Mouse (Mus musculus) megakaryocyte, embryonic 14.5 days (primary cell): ENCODE results near the gene RPS10-NUDT3. TPM values are rescaled to one million over a fixed set of nuclear protein-coding genes. Genes with fewer than 3 reads are reported as not detected.
"Not testable (repeated sequence)": the region's sequence is repeated elsewhere in the genome, so short reads cannot be mapped to it uniquely, and the experiment has no call there.

Experiments used
- H3K27me3 ChIP-seq: replicated peaks from 2 replicates; pipeline ENCODE3; 2012; ENCODE audit warnings: inconsistent platforms
- H3K36me3 ChIP-seq: replicated peaks from 2 replicates; pipeline ENCODE3; 2012; ENCODE audit warnings: low read length, inconsistent platforms, mixed read lengths
- H3K4me1 ChIP-seq: 2 replicates; pipeline ENCODE4 v1.6.1; 2012; ENCODE audit warnings: inconsistent platforms
- H3K4me3 ChIP-seq: replicated peaks from 2 replicates; pipeline ENCODE3; 2012; ENCODE audit warnings: moderate library complexity, mild to moderate bottlenecking, inconsistent platforms
- H3K9me3 ChIP-seq: 2 replicates; pipeline ENCODE4 v1.6.1; 2012; ENCODE audit warnings: inconsistent platforms
- FLI1 ChIP-seq: IDR thresholded peaks from 2 replicates; pipeline ENCODE4 v1.6.1; 2012; ENCODE audit warnings: low read length, inconsistent platforms, mixed read lengths
- GATA1 ChIP-seq: IDR thresholded peaks from 3 replicates; pipeline ENCODE4 v1.6.1; 2012; ENCODE audit warnings: mixed read lengths, low read length, inconsistent platforms, borderline replicate concordance
- polyA plus RNA-seq: library from polyadenylated mRNA; stranded (reverse); fragments of >175 nt; gene quantifications from 2 replicates; pipeline ENCODE4 v1.2.3, GENCODE M21; 2012; ENCODE audit warnings: low replicate concordance; ENCODE audit not compliant: insufficient read depth

The RPS10-NUDT3 gene
- polyA plus RNA-seq, 1 experiment = not detected

DNA sequence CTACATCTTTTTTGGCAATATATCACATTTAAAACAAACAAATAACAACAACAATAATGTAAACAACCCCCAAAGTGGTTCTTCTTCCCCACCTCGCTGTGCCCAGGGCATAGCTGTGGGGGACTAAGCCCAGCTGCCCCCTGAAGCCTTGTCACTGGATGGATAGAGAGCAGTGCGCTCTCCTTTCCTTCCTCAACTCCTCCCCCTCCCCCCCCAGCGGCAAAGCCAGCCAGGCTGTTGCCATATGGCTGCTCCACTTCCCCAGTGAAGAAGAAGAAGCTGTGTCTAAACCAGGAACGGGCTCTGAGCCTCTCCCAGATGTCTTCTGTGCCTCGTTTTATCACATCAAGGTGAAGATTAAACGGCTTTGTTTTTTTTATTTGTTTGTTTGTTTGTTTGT, 8.1 kb upstream of the RPS10-NUDT3 start:
- Histone ChIP-seq H3K4me3 (peak overlapping the region; percentile 71), H3K27me3 (peaks cover 35% of the 10 kb centered on the region), H3K36me3 (no peaks in the 10 kb centered on the region), H3K4me1 (peaks cover 28% of the 10 kb centered on the region), H3K9me3 (peaks cover 16% of the 10 kb centered on the region)
- no peak for TF ChIP-seq FLI1
- no peak for TF ChIP-seq GATA1

DNA sequence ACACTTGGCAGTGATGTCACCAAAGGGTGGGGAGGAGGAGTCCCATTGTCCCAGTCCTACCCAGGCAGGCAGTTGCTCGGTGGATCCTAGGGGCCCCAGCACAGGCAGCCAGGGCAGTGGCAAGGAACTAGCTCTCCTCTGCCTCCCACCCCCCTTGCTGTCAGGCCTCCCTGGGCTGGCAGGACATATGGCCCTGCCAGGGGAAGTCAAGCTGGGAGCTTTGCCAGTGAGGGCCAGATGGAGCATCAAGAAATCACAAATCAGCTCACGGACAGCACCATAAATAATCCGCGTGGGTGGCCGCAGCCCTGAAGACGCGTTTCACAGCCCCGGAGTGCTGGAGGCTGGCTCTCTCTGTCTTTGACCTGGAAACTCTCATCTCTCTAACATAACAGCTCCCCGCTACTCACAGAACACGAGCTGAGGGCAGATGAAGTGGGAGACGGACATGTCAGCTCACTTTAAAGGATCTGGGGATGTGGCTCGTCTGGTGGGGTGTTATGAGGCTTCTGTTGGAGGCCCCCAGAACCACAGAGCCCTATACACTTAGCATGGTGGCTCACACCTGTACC, 7.6 kb upstream of the RPS10-NUDT3 start:
- H3K4me1 ChIP-seq = peaks cover 30% of the 10 kb centered on the region
- peaks cover 11% of the 10 kb centered on the region for H3K9me3 ChIP-seq
- H3K27me3 ChIP-seq = peaks cover 32% of the 10 kb centered on the region
- no peaks in the 10 kb centered on the region for H3K36me3 ChIP-seq
- no peak for TF ChIP-seq FLI1
- peak overlapping the region; percentile 70 for H3K4me3 ChIP-seq

DNA sequence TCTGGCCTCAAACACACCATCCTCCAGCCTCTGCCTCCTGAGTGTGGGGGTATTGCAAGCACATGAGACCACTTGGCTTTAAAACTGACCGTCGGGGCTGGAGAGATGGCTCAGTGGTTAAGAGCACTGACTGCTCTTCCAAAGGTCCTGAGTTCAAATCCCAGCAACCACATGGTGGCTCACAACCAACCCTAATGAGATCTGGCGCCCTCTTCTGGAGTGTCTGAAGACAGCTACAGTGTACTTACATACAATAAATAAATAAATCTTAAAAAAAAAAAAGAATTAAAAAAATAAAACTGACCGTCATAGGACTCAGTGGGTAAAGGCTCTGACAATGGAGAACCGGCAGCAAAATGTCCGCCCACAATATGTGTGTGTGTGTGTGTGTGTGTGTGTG, 4.8 kb upstream of the RPS10-NUDT3 start:
- H3K27me3 ChIP-seq = peaks cover 15% of the 10 kb centered on the region
- H3K36me3 ChIP-seq, H3K9me3 ChIP-seq, H3K4me3 ChIP-seq: not testable (repeated sequence)
- peaks cover 38% of the 10 kb centered on the region for H3K4me1 ChIP-seq

GRCm38 (mm10) chr17:27638921-27639332, 3.9 kb upstream of the RPS10-NUDT3 start:
- no peaks in the 10 kb centered on the region for H3K9me3 ChIP-seq
- peaks cover 42% of the 10 kb centered on the region for H3K4me1 ChIP-seq
- peaks cover 8% of the 10 kb centered on the region for H3K27me3 ChIP-seq
- H3K36me3 ChIP-seq = peaks cover 6% of the 10 kb centered on the region
- H3K4me3 ChIP-seq = no peak overlapping the region
- TF ChIP-seq FLI1 (no peak), GATA1 (no peak)

- TF ChIP-seq GATA1 (no peak), FLI1 (no peak)
- H3K4me1 ChIP-seq = peaks cover 45% of the 10 kb centered on the region
- H3K4me3 ChIP-seq = no peak overlapping the region
- no peaks in the 10 kb centered on the region for H3K9me3 ChIP-seq
- H3K36me3 ChIP-seq = peaks cover 22% of the 10 kb centered on the region
- peaks cover 3% of the 10 kb centered on the region for H3K27me3 ChIP-seq
Observed at GRCm38 (mm10) chr17:27637333-27637732, 2.3 kb upstream of the RPS10-NUDT3 start.

DNA sequence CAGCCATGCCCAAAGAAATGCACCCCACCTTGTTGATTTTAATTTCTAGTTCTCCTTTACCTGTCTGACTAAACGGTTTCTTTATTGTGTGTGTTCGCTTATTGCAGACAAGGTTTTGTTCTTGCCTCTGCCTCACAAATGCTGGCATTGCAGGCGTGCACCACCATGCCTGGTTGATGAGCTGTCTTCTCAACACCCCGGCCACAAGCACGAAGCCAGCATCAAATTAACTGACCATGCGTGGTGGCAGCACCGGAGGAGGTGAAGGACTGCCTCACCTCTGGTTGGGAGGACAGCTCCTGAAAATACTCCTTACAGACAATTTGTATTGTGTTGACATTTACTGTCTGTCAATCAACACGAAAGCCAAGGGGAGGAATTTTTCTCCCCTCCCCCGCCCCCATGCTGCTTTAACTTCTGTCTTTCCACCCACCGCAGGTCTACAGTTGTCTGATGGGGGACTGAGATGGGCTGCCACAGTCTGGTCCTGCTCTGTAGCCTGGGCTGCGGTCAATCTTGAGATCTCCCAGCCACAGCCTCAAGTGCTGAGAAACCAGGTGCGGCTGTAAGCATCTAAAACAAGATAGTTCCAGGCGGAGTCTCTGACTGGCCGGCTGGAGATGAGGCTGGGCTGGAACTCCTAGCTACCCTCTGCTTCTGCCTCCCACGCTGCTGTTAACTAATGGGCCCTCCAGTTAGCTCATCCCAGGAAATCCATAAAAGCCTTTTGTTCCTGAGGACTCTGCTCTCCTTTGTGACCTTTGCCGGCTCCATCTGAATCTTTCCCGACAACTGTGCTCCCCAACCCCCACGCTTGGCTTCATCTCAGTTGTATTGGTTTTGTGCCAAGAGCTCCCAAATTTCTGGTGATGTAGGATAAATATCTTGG, 1.4 kb upstream of the RPS10-NUDT3 start, which contains the start of gene Rps10:
Rps10 (minus strand) TSS at position 538 of the 889 bp plus-strand sequence.
- no peak for TF ChIP-seq FLI1
- TF ChIP-seq GATA1 = no peak
- H3K27me3 ChIP-seq = peaks cover 3% of the 10 kb centered on the region
- peaks cover 31% of the 10 kb centered on the region for H3K36me3 ChIP-seq
- H3K4me1 ChIP-seq = peaks cover 53% of the 10 kb centered on the region
- H3K4me3 ChIP-seq = peak within 1 kb of the TSS; percentile 97
- H3K9me3 ChIP-seq = no peaks in the 10 kb centered on the region

DNA sequence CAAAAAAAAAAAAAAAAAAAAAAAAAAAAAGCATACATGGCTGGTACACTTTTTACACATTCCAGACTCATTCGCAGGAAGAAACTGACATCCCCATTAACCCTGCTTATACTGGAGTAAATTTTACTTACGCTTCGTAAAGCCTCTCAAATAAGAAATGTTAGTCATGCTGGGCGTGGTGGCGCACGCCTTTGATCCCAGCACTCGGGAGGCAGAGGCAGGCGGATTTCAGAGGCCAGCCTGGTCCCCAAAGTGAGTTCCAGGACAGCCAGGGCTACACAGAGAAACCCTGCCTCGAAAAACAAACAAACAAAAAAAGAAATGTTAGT, 517 bp upstream of the RPS10-NUDT3 start:
- not testable (repeated sequence) for H3K9me3 ChIP-seq, H3K27me3 ChIP-seq
- H3K4me3 ChIP-seq = peak overlapping the region; percentile 97
- peaks cover 40% of the 10 kb centered on the region for H3K36me3 ChIP-seq
- peaks cover 62% of the 10 kb centered on the region for H3K4me1 ChIP-seq

- Histone ChIP-seq H3K9me3 (no peaks in the 10 kb centered on the region), H3K36me3 (peaks cover 58% of the 10 kb centered on the region), H3K4me3 (no peak overlapping the region), H3K27me3 (no peaks in the 10 kb centered on the region), H3K4me1 (peaks cover 85% of the 10 kb centered on the region)
- TF ChIP-seq FLI1 (no peak), GATA1 (no peak)
Observed at GRCm38 (mm10) chr17:27629249-27630020, 5.6 kb downstream of the RPS10-NUDT3 start.

GRCm38 (mm10) chr17:27628376-27628775, 6.6 kb downstream of the RPS10-NUDT3 start:
- H3K27me3 ChIP-seq = no peaks in the 10 kb centered on the region
- H3K4me3 ChIP-seq = no peak overlapping the region
- H3K36me3 ChIP-seq = peaks cover 47% of the 10 kb centered on the region
- TF ChIP-seq FLI1 (no peak), GATA1 (no peak)
- no peaks in the 10 kb centered on the region for H3K9me3 ChIP-seq
- peaks cover 82% of the 10 kb centered on the region for H3K4me1 ChIP-seq

GRCm38 (mm10) chr17:27627451-27627850, 7.6 kb downstream of the RPS10-NUDT3 start:
- Histone ChIP-seq H3K4me1 (peaks cover 73% of the 10 kb centered on the region), H3K9me3 (no peaks in the 10 kb centered on the region), H3K36me3 (peaks cover 38% of the 10 kb centered on the region), H3K27me3 (no peaks in the 10 kb centered on the region), H3K4me3 (no peak overlapping the region)
- TF ChIP-seq FLI1 = no peak
- TF ChIP-seq GATA1 = no peak
